Mouse (Mus musculus): ENCODE results near the gene Map1b.

The Map1b gene

GRCm38 (mm10) chr13:99485861-99486260, 30.5 kb downstream of the Map1b start:
- DNase-seq: peak; percentile 58 to 64

GRCm38 (mm10) chr13:99485331-99485733, 31.0 kb downstream of the Map1b start:
- DNase-seq: peak; percentile 62 to 63

DNA sequence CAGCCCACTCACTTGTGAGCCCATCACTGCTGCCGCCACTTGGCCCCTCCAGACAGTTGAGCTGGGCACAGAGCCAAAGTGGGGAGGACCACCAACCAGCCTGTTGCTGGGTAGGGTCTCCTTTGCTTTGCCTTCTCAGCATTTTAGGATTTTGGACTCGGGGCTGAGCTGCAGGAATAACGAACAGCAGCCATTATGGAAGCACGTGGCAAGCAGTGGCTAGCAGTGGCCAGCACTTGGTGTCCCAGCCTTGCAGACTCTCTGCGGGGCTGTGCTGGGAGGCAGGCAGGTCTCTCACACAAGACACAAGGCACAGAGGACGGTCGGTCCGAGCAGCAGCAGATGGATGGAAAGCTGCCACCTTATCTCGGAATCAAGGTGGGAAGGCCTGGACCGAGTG, 31.4 kb downstream of the Map1b start:
- DNase-seq: peak; percentile 65 to 75

DNA sequence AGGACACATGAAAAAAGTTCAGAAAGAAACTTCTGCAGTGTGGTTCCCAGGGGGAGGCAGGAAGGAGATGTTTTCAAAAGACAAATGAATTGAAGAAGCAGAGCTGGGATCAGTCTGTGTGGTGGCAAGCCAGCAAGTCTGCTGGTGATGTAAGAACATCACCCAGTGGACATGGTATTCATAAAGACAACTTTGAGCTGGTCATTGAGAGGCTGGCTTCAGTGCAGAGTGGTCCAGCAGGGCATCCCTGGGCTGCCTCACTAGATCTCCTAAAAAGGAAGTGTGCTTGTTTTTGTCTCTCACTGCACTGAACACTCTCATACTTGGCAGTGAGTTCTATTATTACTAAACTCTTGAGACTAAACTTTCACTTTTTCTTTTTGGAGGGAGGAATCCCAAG, 32.9 kb downstream of the Map1b start:
- DNase-seq: no peak

GRCm38 (mm10) chr13:99475488-99475887, 40.9 kb downstream of the Map1b start:
- DNase-seq: no peak

- DNase-seq: no peak
Observed at GRCm38 (mm10) chr13:99475033-99475432, 41.3 kb downstream of the Map1b start.

GRCm38 (mm10) chr13:99474108-99474507, 42.2 kb downstream of the Map1b start:
- DNase-seq: no peak

GRCm38 (mm10) chr13:99472028-99472427, 44.3 kb downstream of the Map1b start:
- no peak for DNase-seq

DNA sequence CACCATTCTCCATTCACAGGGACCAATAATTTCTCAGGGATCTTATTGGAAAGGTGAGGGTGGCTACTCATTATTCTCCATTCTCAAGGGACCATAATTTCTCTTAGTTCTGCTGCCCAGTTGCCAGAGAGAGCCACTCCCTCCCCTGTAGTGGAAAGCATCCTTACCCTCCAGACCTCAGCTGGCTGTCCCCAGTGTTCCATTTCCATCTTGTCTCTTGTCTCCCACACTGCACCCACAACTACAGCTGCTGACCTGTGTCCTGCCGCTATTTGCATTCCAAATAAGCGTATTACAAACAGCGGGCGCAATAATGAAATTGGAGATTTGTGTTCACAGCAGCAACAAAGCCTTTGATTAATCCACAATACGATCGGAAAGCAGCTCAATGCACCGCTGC, 46.3 kb downstream of the Map1b start:
- no peak for DNase-seq

- DNase-seq: no peak
Observed at GRCm38 (mm10) chr13:99468267-99468666, 48.1 kb downstream of the Map1b start.

DNA sequence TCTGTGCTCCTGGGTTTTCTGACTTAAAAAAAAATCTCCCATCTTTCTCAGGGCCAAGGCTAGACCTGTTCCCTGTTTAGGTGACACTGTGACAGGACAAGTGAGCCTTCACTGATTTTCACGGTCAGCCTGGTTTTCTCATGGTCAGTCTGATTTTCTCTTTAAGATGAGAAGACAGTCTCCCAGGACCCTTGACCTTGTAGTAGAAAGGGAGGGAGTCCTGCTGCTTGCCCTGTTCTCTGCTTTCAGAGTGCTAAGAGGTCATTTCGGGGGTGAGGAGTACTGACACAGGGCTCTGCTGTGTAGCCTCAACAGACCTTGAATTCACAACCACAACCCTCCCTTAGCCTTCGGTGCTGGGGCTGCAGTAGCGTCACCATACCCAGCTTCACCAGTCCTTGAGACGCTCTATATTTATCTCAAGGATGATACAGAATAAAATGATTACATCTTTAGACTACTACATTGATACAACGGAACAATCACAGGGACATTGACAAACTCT, 49.5 kb downstream of the Map1b start:
- no peak for DNase-seq

- no peak for DNase-seq
Observed at GRCm38 (mm10) chr13:99466064-99466463, 50.3 kb downstream of the Map1b start.

- DNase-seq: peak in 1 of 2 experiments; percentile 56
Observed at GRCm38 (mm10) chr13:99464551-99464950, 51.8 kb downstream of the Map1b start.

GRCm38 (mm10) chr13:99461886-99462285, 54.5 kb downstream of the Map1b start:
- DNase-seq: no peak

DNA sequence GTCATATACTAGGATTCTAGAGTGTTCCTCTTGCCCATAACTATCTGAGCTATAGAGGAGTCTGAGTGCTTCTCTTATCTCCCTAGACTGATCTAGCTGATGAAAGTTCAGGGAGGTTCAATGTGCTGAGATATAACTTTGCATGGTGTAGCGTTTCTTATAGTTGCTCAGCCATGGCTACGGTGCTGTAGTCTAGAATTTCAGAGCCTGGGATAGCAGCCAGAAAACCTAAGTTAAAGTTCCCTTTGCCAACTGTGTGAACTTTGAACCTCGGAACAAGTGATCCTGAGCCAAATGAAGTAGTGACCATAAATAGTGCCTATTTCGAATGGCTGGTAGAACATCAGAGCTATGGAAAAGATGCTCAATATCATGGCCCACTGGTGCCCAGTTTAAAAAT, 56.7 kb downstream of the Map1b start:
- no peak for DNase-seq

DNA sequence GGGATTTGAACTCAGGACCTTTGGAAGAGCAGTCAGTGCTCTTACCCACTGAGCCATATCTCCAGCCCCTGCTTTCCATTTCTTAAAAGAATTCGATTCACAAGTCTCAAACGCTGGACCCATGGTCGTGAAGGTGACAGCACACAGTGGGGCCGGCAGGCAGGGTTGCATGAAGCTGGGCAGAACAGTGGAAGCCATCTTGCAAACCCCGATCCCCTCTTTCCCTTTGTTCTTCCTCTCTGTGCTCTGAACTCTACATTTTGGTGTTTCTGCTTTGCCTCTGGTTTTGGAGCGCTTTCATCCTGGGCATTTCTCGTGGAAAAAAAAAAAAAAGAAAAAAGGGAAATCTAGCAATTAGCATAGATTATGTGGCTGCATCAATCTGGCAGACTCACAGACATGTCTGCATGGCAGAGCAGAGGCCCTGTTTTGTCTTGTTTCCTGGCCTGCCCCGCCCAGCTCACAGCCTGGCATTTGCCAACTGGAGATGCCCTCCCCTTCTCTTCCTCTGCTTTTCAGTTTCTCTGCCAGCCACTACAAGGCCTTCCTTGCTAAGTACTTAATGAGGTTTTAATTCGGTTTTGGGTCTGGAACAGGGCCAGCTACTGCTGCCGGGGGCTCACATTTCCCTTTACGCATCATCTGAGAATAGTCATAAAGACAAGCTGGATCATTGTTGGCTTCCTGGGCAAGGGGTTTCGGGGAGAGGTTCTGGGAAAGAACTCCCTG, 57.5 kb downstream of the Map1b start:
- DNase-seq: peak; percentile 64 to 75

GRCm38 (mm10) chr13:99454977-99455376, 61.4 kb downstream of the Map1b start:
- DNase-seq: peak in 1 of 2 experiments; percentile 45

- no peak for DNase-seq
Observed at GRCm38 (mm10) chr13:99452444-99452843, 63.9 kb downstream of the Map1b start.

- DNase-seq: peak; percentile 52 to 53
Observed at GRCm38 (mm10) chr13:99451276-99451675, 65.1 kb downstream of the Map1b start.

DNA sequence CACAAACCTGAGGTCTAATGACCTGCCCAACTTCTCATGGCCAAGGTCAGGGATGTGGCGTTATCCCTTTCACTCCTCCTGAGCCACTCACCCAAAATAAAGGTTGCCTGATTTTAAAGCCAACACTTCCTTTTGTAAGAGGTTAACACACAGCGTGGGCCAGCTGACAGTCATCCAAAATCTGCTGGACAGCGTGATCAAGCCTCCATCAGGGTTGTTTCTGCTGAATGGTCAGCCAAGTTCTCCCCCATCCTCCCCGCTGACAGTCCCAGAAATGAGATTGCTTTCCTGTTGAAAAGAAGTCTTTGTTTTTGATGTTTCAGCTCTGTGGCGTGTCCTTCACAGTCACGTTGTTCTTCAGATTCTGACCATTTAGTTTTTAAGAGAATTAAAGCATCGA, 65.6 kb downstream of the Map1b start:
- DNase-seq: peak; percentile 87 to 93

GRCm38 (mm10) chr13:99449547-99449946, 66.8 kb downstream of the Map1b start:
- DNase-seq: no peak

DNA sequence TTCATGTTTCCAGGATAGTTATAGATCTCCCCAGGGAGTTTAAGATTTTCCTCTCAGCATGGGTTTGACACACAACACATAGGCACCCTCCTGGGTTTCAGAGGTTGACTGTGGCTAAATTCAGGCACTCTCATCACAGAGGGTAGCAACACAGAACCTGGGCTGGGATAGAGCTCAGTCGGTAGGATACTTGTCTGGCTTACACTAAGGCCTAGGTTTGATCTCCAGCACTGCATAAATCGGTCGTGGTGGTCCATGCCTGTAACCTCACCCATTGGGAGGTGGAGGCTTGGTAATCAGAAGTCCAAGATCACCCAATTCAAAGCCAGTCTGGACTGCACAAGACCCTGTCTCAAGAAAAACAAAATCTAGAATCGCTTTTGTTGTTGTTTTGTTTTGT, 68.1 kb downstream of the Map1b start:
- DNase-seq: no peak

DNA sequence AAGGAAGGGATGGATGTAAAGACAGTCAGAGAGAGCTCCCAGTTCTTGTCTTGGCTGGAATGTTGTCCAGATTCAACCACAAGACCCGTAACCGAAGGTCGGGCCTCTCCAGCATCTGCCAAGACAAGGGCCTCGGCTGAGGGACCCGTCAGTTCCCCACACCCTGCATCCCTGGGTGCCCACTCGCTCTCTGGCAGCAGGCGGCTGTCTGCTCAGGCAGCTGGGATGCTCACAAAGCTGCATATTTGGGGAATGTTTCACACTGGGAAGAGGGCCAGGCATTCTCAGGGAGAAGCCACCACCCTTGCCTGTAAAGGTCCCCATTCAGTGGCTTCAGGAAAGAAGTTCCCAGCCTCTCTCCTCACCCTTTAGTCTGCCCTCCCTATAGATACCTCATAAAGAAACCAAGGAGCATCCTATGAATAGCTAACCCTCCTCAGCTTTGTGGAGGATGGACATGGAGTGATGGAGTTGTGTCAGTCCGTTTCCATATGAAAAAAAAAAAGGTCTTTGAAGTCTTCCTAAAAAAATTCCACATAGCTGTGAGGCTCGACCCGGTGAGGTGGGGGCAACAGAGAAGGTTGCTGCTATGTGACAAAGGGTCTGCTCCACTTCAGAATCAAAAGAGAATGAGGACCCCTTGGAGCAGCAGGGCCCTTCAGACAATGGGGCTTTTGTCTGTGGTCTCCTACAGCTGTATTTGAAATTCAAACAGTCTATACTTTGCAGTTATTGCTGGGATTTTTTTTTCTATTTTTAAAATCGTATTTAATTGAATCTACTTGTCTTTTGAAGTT, 68.7 kb downstream of the Map1b start:
- peak; percentile 61 to 67 for DNase-seq

GRCm38 (mm10) chr13:99447002-99447401, 69.3 kb downstream of the Map1b start:
- DNase-seq: no peak

All from cerebellum, adult 18-20 months (tissue).